Mouse (Mus musculus): ENCODE measurements around the gene Pax2.
A peak's percentile ranks its signal among the peaks of the same experiment; 100 is the strongest.

The Pax2 gene

DNA sequence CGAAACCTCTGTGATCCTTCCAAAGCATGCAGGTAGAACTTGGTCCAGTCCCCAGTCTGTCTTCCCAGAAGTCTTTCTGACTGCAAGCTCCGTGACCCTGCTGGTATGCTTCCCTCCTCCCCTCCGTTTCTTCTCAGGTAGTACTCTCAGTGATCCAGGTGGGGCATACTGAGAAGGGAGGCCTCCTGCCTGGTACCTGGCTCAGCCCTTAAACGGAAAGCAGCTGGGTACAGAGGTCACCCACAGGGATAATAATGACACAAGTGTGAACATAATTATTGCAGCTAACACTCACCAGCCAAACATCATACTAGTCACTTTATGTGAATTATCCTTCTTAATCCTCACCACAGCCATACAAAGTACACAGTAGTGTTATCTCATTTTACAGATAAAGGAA, 28.5 kb downstream of the Pax2 start:
- no peak for DNase-seq

DNA sequence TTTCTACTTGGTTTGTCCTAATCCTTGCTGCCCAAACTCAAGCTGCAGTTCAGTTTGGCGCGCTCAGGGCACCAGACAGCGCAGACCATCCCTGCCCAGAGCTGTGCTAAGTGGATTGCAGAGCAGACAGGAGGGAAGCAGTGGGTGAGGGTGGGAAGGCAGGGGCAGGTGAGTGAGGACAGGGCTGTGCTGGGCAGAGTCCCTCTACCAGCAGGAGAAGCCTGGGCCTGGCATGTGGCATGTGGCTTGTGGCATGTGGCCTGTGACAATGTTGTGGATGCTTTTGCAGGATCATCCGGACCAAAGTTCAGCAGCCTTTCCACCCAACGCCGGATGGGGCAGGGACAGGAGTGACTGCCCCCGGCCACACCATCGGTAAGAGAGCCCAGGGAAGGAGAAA, 32.6 kb downstream of the Pax2 start:
- peak; percentile 12 to 60 for DNase-seq

DNA sequence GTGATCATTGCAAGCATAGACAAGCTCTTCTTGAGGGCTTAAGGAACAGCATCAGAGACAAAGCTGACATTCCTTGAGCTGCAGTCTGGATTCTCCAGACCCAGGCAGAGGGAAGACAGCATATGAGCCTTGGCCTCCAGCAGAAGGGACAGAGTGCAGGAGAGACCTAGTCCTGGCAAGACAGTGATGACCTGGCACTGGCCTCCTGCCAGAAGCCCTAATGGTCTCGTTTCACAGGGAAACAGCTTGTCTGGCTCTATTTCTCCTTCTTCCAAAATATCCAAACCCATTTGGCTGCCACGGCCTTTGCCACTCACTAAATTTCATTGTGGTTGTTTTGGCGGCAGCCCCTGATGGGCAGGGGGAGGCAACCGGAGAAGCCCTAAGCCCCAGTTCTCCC, 36.1 kb downstream of the Pax2 start:
- peak; percentile 89 to 92 for DNase-seq

DNA sequence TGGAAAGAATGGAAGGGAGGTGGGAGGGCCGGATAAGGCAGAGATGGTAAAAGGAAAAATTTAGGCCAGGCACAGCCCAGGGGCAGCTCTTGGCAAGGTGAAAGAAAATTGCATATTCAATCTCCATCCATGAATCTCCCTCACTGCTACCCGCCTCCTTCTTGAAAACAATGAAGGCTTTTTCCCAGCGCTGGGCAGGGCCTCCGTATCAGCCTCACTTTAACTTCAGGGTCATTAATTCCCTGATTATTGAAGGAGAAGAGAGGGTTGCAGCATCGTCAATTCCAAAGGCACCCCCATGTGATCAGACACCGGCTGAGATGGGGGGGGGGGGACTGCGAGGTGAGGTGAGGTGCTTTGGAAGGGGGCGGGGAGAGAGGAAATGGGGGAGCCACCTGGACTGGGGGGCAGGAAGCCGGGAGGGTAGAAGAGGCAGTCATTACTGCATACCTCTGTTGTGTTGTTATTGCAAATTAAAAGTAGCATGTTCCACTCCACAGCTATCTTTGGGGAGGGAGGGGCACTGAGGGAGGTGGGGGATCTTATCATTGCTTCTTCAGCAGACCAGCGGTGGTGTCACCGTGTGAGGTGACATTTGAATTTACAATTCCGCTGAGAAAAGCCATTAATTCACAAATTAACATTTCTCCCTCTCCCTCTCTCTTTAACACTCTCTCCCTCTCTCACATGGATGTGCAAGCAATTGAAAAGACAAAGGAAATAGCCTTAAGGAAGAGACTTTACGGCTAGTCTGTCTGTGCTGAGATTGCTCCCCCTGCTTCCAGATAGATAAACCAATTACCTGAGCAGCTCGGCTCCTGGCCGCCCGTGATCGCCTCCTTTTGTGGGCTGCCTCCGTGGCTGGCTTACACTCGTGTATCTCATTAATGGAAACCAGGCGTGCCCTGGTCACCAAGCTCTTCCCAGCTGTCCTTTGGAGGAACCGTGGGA, 41.5 kb downstream of the Pax2 start:
- no peak for DNase-seq

GRCm38 (mm10) chr19:44798731-44799130, 42.9 kb downstream of the Pax2 start:
- peak; percentile 52 to 68 for DNase-seq

DNA sequence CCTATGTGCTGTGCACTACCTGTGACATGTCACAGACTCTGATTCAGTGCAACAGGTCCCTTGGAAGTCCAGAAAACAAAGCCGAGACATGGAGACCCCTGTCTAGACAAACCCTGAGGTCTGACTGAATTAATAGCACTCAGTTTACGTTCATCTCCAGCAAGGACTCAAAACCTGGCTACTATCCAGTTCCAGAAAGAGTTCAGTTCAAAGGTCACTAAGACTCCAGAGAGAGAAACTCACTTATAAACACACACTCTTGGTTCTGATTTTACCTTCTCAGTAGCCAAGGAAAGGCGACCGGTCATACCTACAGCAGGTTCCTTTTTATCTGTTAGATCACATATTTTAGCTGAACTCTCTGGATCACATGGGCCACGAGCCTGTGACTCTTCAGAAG, 43.3 kb downstream of the Pax2 start:
- peak in 1 of 2 experiments; percentile 32 for DNase-seq

DNA sequence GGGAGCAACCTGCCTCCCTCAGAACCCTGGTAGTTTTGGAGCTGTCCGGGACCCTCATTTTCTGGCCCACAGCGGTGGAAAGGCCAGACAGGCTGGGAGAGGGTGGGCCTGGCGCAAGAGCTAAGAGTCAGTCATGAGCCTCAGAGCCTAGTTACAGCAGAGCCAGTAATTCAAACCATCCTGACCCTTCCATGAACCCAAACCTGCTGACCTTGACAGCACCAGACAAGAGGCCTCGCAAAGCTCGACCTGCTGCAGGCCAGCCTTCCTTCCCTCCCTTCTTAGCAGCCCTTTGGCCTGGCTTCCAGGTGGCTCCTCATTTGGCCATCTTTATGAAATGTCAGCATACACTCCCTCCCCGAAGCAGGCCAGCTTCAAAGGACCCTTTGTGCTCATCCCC, 44.5 kb downstream of the Pax2 start:
- DNase-seq: peak; percentile 47 to 81

- DNase-seq: no peak
These were observed 52.9 kb downstream of the Pax2 start for GRCm38 (mm10) chr19:44808734-44809133.

DNA sequence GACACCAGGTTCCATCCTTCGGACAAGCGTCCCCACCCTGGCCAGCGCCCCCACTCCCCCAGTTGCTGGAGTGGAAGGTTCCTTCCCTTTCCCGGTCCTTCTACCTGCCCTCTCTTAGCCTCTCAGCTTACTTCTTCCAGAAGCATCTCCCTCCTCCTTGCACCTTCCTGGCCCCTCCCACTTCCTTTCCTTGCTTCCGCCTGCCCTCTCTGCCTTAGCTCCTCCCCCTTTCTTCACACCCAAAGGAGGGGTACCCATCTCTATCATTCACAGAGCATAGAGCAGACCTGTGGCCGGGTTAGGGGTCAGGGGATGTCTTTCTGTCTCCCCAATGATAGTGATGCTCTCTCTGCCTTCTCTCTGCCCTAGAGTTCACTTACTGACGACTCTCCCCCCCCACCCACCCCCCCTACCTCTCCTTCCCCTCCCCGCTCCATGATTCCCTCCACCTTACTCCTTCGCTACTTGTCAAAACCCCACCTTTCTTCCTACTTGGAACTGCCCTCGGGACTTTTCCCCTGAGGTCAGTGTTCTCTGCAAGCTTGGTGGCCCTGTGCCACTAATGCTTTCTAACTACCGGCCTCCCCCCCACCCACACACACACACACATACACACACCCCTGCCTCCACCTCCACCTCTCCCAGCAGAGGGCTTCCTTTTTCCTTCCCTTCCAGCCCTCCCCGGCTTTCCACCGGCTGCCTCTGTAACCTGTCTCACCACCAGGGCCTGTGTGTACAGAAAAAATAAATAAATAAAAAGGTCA, 57.0 kb downstream of the Pax2 start:
- DNase-seq: peak; percentile 36 to 73

DNA sequence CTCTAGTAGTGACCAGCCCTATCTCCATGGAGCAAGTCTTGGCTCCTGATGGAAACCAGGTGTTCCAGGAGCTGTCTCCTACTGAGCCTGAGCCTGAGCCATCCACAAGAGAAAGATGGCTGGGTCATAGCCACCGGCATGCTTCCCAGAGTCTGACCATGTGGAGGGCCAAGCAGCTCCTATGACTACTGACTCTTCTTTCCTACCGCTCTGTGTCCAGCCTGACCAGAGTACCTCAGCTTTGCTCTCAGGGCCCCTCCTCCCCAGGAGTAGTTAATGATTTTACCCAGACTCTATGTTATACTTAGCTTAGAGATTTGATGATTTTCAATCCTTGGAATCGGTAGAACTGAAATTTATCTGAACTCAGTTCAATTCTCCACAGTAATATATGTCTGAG, 59.3 kb downstream of the Pax2 start:
- peak; percentile 22 to 69 for DNase-seq

DNA sequence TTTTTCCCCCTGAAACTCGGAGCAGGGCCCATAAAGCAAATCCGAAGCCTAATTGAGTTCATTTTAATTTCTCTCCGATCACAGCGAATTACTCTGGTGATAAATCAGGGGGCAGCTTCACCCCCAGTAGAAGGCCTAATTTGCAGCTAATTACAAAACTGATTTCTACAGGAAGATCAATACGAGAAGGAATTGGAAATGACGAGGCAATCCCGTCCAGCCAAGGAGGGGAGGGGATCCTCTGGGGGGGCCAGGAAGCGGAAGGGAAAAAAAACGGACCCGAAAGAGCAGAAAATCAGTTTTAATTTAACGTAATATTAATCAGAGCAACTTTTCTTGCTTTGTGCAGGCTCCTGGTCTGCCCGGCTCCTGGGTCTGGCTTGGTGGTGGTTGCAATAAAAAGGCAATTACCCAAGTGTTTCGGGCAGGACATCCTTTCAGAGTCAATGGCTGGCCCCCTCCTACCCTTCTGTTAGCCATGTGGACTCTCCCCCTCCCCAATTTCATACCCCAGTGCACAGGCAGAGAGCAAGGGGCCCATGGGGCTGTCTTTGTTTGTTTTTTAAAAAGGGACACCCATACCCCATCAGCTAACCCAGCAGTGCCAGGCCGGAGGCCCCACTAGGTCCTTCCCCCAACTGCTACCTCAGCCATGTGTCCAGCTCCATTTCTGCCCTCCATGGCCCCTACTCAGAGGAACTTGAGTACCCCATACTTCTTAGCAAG, 61.7 kb downstream of the Pax2 start:
- no peak for DNase-seq

- DNase-seq: no peak
These were observed 62.8 kb downstream of the Pax2 start for GRCm38 (mm10) chr19:44818676-44819075.

DNA sequence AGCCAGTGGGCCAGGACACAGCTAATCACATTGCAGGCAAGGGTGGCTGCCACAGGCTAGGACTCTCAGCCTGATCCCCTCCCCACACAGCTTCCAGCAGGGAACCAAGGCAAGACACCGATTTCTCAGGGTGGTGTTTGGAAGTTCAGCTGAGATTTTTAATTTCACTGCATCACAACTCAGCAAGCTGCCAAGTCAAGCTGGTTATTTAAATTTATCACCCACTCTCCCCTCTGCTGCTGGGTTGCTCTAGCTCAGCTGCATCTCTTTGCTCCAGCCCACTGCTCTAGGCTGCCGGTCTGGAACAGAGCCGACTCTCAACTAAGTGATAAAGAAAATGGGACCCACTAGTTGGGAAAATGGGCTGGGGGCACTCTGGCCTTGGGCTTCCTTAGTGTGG, 65.7 kb downstream of the Pax2 start:
- no peak for DNase-seq

GRCm38 (mm10) chr19:44822295-44822694, 66.5 kb downstream of the Pax2 start:
- DNase-seq: no peak

- no peak for DNase-seq
These were observed 67.8 kb downstream of the Pax2 start for GRCm38 (mm10) chr19:44823657-44824056.

GRCm38 (mm10) chr19:44825216-44825768, 69.4 kb downstream of the Pax2 start:
- no peak for DNase-seq

GRCm38 (mm10) chr19:44825819-44826218, 70.0 kb downstream of the Pax2 start:
- DNase-seq: peak in 1 of 2 experiments; percentile 56

DNA sequence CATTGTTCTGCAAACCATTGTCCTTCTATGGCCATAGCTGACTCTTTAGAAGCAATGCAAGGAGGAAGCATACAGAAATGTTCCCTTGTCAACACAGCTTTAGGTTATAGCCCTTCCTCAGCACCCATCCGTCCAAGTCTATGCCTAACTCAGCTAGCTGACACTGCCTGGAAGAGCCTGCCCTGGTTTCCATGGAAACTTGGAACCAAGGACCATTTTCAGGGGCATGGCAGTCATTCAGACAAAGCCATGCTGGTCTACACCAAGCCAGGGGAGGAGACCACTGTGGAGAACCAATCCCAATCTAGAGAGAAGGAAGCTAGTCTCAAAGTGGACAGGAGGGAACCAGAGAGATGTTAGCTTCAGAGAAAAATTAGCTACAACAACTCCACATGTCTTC, 77.5 kb downstream of the Pax2 start:
- no peak for DNase-seq

- DNase-seq: peak; percentile 32 to 75
These were observed 78.6 kb downstream of the Pax2 start for GRCm38 (mm10) chr19:44834218-44835041.

GRCm38 (mm10) chr19:44835042-44835930, 79.4 kb downstream of the Pax2 start:
- peak in 1 of 2 experiments; percentile 45 for DNase-seq

Data from kidney, postnatal 25 days (tissue).